8 mouse cellular contexts compared by ENCODE assay signal in the genomic region with DNA sequence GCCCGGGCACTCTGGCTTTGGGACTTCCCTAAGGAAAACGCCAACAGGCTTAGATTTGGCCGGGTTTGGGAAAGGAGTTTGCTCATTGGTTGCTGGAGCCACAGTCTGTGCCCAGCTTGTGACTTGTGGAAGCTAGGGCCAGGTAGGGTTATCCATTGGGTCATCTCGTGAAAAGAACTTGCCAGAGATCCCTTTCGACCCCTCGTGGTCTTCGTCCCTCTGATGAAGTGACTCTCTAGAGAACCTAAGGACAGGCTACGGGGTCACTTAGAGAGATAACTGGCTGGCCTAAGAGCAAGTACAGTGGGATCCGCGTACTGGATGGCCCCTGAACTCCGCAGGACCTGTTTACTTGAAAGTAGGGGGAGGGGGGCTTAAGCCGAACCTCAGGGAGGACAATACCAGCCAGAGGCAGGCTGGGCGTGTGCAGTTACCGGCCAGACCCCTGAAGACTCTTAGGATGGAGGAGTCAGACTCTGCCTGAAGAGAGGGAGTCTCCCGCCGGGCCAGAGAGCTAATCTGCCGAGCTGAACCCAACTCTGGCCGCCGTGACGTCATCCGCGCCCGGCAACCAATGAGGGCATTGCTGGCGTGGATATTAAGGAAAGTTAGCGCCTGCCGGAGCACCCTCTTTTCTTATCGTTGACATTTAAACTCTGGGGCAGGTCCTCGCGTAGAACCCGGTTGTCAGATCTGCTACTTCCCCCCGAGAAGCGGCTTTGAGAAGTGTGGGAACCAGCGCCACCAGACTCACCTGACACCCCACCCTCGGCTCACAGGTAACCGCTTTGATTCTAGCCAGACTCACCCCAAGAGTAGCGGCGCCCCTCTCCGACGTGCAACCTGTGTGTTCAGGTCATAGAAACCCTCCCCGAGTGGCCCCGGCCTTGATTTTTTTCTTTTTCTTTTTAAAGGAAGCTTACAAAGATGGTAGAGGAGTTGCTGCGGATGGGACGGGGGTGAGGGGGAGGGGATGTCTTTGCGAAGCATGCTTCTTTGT. TPM values are rescaled to one million over a fixed set of nuclear protein-coding genes. Genes with fewer than 3 reads are reported as not detected.
DNase-seq lines count a peak whose midpoint lies in the region; ATAC-seq and TF ChIP-seq lines count a peak whose summit lies in the region.

A gene (plus strand): TSS at position 630 of the 1,000 bp plus-strand sequence.

- peaks cover 13% of the 10 kb centered on the region for H3K4me1 ChIP-seq in kidney, embryonic 16.5 days (ENCODE audit: insufficient read depth, low read length)
- peaks cover 73% of the 10 kb centered on the region for H3K4me1 ChIP-seq in forebrain, embryonic 13.5 days
- peaks cover 12% of the 10 kb centered on the region for H3K4me1 ChIP-seq in liver, postnatal 0 days (ENCODE audit: insufficient read depth)

- peak within 1 kb of the TSS; percentile 21; the same call in 1 of the 2 replicates for H3K4me2 ChIP-seq in kidney, embryonic 16.5 days (replicated peaks; ENCODE audit: low read depth, low read length)
- peak within 1 kb of the TSS; percentile 78 for H3K4me2 ChIP-seq in forebrain, embryonic 13.5 days
- peak within 1 kb of the TSS; percentile 15; the same call in 1 of the 2 replicates for H3K4me2 ChIP-seq in liver, postnatal 0 days (ENCODE audit: low read depth, low read length)

- no peak for TF ChIP-seq EP300 in liver, postnatal 0 days (IDR thresholded peaks at IDR 0.05; ENCODE audit: low read depth)

- H3K4me3 ChIP-seq in kidney, embryonic 16.5 days (ENCODE audit: low read length): peak within 1 kb of the TSS; percentile 19
- peak within 1 kb of the TSS; percentile 72 for H3K4me3 ChIP-seq in forebrain, embryonic 13.5 days
- 0 out of 2 replicates have a peak within 1 kb of the TSS, but pooled peaks have one; percentile 15 for H3K4me3 ChIP-seq in liver, postnatal 0 days (ENCODE audit: low read depth, low read length)

- H3K9ac ChIP-seq in kidney, embryonic 16.5 days (replicated peaks; ENCODE audit: low read length): no peak within 1 kb of the TSS
- H3K9ac ChIP-seq in forebrain, embryonic 13.5 days: peak within 1 kb of the TSS; percentile 81
- no peak within 1 kb of the TSS for H3K9ac ChIP-seq in liver, postnatal 0 days (replicated peaks)

- no peak within 1 kb of the TSS for H3K27ac ChIP-seq in kidney, embryonic 16.5 days (ENCODE audit: low read length)
- peak within 1 kb of the TSS; percentile 95 for H3K27ac ChIP-seq in forebrain, embryonic 13.5 days
- no peak within 1 kb of the TSS for H3K27ac ChIP-seq in liver, postnatal 0 days (ENCODE audit: low read depth)

- ATAC-seq in kidney, embryonic 16.5 days (ENCODE audit: low FRiP score, low TSS enrichment): no peak
- ATAC-seq in forebrain, embryonic 13.5 days: peak; percentile 6
- no peak for ATAC-seq in liver, postnatal 0 days

- no peak for TF ChIP-seq CTCF in liver, postnatal 0 days (IDR thresholded peaks at IDR 0.05; ENCODE audit: low read depth)

- no peaks in the 10 kb centered on the region for H3K36me3 ChIP-seq in kidney, embryonic 16.5 days (ENCODE audit: insufficient read depth, low read length)
- H3K36me3 ChIP-seq in forebrain, embryonic 13.5 days (ENCODE audit: poor library complexity, severe bottlenecking): no peaks in the 10 kb centered on the region
- H3K36me3 ChIP-seq in liver, postnatal 0 days (replicated peaks; ENCODE audit: insufficient read depth, low read length): no peaks in the 10 kb centered on the region

- H3K9me3 ChIP-seq in kidney, embryonic 16.5 days (ENCODE audit: low read length): no peaks in the 10 kb centered on the region
- H3K9me3 ChIP-seq in forebrain, embryonic 13.5 days (replicated peaks): no peaks in the 10 kb centered on the region
- H3K9me3 ChIP-seq in liver, postnatal 0 days (ENCODE audit: low read length): no peaks in the 10 kb centered on the region

- 1% methylated on average over 44 of the region's 44 CpGs for WGBS in kidney, embryonic 16.5 days
- 2% methylated on average over 44 of the region's 44 CpGs for WGBS in forebrain, embryonic 13.5 days
- 3% methylated on average over 44 of the region's 44 CpGs for WGBS in liver, postnatal 0 days (ENCODE audit: insufficient replicate concordance)

- no peak for DNase-seq in kidney, postnatal 14 days
- peak; percentile 81 for DNase-seq in cerebellum, adult 11 months
- no peak for DNase-seq in liver, postnatal 0 days
- no peak for DNase-seq in thymus, postnatal 4 days
- no peak for DNase-seq in urinary bladder, postnatal 14 days (ENCODE audit: low spot score)
- DNase-seq in thymus, postnatal 25 days: no peak

- H3K27me3 ChIP-seq in kidney, embryonic 16.5 days (ENCODE audit: insufficient read depth, low read length): peaks cover 100% of the 10 kb centered on the region
- H3K27me3 ChIP-seq in forebrain, embryonic 13.5 days: peaks cover 97% of the 10 kb centered on the region
- H3K27me3 ChIP-seq in liver, postnatal 0 days (ENCODE audit: insufficient read depth, low read length): peaks cover 99% of the 10 kb centered on the region

RNA-seq across cellular contexts. Expression of the gene that starts here (rescaled TPM):
- 0.09 and 0.13 TPM in 2 replicates for polyA plus RNA-seq in kidney, embryonic 16.5 days (2015; fragmentation: Nextera tagmentation; extraction: Ambion mirVana)
- polyA plus RNA-seq in forebrain, embryonic 13.5 days (2015; fragmentation: Nextera tagmentation; extraction: Ambion mirVana): 87.1 and 92.7 TPM in 2 replicates
- polyA plus RNA-seq in liver, postnatal 0 days (2015; fragmentation: Nextera tagmentation; extraction: Ambion mirVana): not detected in 2 replicates

Comparison
In these comparisons a context has a peak if more than half of its experiments do, and no peak if none do; other contexts are left out.
1. RNA of the gene that starts here (polyA plus RNA-seq): 87.1 to 92.7 TPM in forebrain, embryonic 13.5 days; 0.09 to 0.13 TPM in kidney, embryonic 16.5 days and not detected in liver, postnatal 0 days; every median in the first group is over 10 times any median in the second.
2. H3K4me2 ChIP-seq: peak in every context shown above with its lines; median percentile 78 in forebrain, embryonic 13.5 days; 21 in kidney, embryonic 16.5 days; 15 in liver, postnatal 0 days.
3. H3K4me3 ChIP-seq: peak in every context shown above with its lines; median percentile 72 in forebrain, embryonic 13.5 days; 19 in kidney, embryonic 16.5 days; 15 in liver, postnatal 0 days.